Mouse (Mus musculus): ENCODE data around the gene Tmem37.

- TF ChIP-seq CTCF (IDR thresholded peaks at IDR 0.05; ENCODE audit: low read depth, low read length), result no peak
- no peak for TF ChIP-seq POLR2A (IDR thresholded peaks at IDR 0.05; ENCODE audit: insufficient read depth, low read length)
- TF ChIP-seq EP300 (IDR thresholded peaks at IDR 0.05; ENCODE audit: insufficient read depth, low read depth, low read length), result no peak
Observed at GRCm38 (mm10) chr1:120064036-120064682, 9.7 kb downstream of the Tmem37 start.

Data from ES-Bruce4 (cell line).